Mouse (Mus musculus) forebrain, embryonic 12.5 days (tissue): ENCODE measurements around the gene Eipr1. TPM values are rescaled to one million over a fixed set of nuclear protein-coding genes. Genes with fewer than 3 reads are reported as not detected.
"Not testable (repeated sequence)": the region's sequence is repeated elsewhere in the genome, so short reads cannot be mapped to it uniquely, and the experiment has no call there.

ENCODE experiments used
- ATAC-seq: fragments of 200-750 bp; cut with Nextera tagmentation; 2 replicates; pipeline ENCODE4 v1.8.0; 2017; ENCODE audit warnings: moderate TSS enrichment; ENCODE audit not compliant: low FRiP score
- H3K27ac ChIP-seq: fragments of 300-500 bp; sonication (generic); 2 replicates; pipeline ENCODE4 v1.5.1; 2016; ENCODE audit warnings: mild to moderate bottlenecking
- H3K27me3 ChIP-seq: fragments of 300-500 bp; sonication (generic); 2 replicates; pipeline ENCODE4 v1.6.1; 2016; ENCODE audit warnings: mild to moderate bottlenecking
- H3K36me3 ChIP-seq: fragments of 300-500 bp; sonication (generic); replicated peaks from 2 replicates; pipeline ENCODE4 v1.6.1; 2016; ENCODE audit warnings: mild to moderate bottlenecking
- H3K4me1 ChIP-seq: fragments of 300-500 bp; sonication (generic); 2 replicates; pipeline ENCODE4 v1.6.1; 2016
- H3K4me2 ChIP-seq: fragments of 300-500 bp; sonication (generic); 2 replicates; pipeline ENCODE4 v1.6.1; 2016; ENCODE audit warnings: mild to moderate bottlenecking, moderate library complexity
- H3K4me3 ChIP-seq: fragments of 300-500 bp; sonication (generic); replicated peaks from 2 replicates; pipeline ENCODE4 v1.5.1; 2016; ENCODE audit warnings: mild to moderate bottlenecking
- H3K9ac ChIP-seq: fragments of 300-500 bp; sonication (generic); 2 replicates; pipeline ENCODE4 v1.6.1; 2016; ENCODE audit warnings: mild to moderate bottlenecking
- H3K9me3 ChIP-seq: fragments of 300-500 bp; sonication (generic); 2 replicates; pipeline ENCODE4 v1.6.1; 2016
- WGBS: fragments of 180-500 bp; shearing (Covaris S2); methylation state at CpG from one replicate; pipeline ENCODE4 v1.1.7; 2016; 5-methylcytosine and 5-hydroxymethylcytosine counted together
- polyA plus RNA-seq: library from polyadenylated mRNA; unstranded; fragments of >200 nt; fragmentation: Nextera tagmentation; extraction: Ambion mirVana; gene quantifications from 2 replicates; pipeline ENCODE4 v1.2.1, GENCODE M21; 2016

Eipr1 gene
- polyA plus RNA-seq, 1 experiment from 2014 or later: 45.8 TPM

GRCm38 (mm10) chr12:28733520-28734245 is 17.9 kb upstream of the Eipr1 start:
- not testable (repeated sequence) for H3K4me2 ChIP-seq
- peaks cover 62% of the 10 kb centered on the region for H3K36me3 ChIP-seq

GRCm38 (mm10) chr12:28734271-28734670 is 17.3 kb upstream of the Eipr1 start:
- peaks cover 56% of the 10 kb centered on the region for H3K36me3 ChIP-seq
- H3K4me3 ChIP-seq: no peak overlapping the region
- H3K27me3 ChIP-seq: no peaks in the 10 kb centered on the region
- H3K4me2 ChIP-seq: no peak overlapping the region
- no peak overlapping the region for H3K9ac ChIP-seq
- no peak for ATAC-seq
- H3K27ac ChIP-seq: no peak overlapping the region
- WGBS: 89% methylated on average over 1 of the region's 1 CpGs
- H3K9me3 ChIP-seq: no peaks in the 10 kb centered on the region
- H3K4me1 ChIP-seq: no peaks in the 10 kb centered on the region

More at GRCm38 (mm10) chr12:28733520-28734245, 17.9 kb upstream of the Eipr1 start:
- not testable (repeated sequence) for H3K9ac ChIP-seq, H3K27me3 ChIP-seq, H3K4me3 ChIP-seq, H3K27ac ChIP-seq, H3K9me3 ChIP-seq, H3K4me1 ChIP-seq, ATAC-seq
- WGBS: 96% methylated on average over 6 of the region's 6 CpGs

GRCm38 (mm10) chr12:28735293-28735692 is 16.3 kb upstream of the Eipr1 start:
- WGBS: 83% methylated on average over 3 of the region's 3 CpGs

GRCm38 (mm10) chr12:28743328-28743727 is 8.3 kb upstream of the Eipr1 start:
- Histone ChIP-seq H3K4me2 (no peak overlapping the region), H3K9me3 (no peaks in the 10 kb centered on the region), H3K27me3 (no peaks in the 10 kb centered on the region), H3K4me1 (peaks cover 4% of the 10 kb centered on the region; the same call in 1 of the 2 replicates), H3K9ac (no peak overlapping the region), H3K4me3 (no peak overlapping the region), H3K36me3 (peaks cover 31% of the 10 kb centered on the region), H3K27ac (no peak overlapping the region)
- ATAC-seq: no peak
- 88% methylated on average over 3 of the region's 3 CpGs for WGBS

More at GRCm38 (mm10) chr12:28735293-28735692, 16.3 kb upstream of the Eipr1 start:
- no peak overlapping the region for H3K27ac ChIP-seq
- no peak overlapping the region for H3K9ac ChIP-seq
- no peaks in the 10 kb centered on the region for H3K27me3 ChIP-seq
- no peak overlapping the region for H3K4me2 ChIP-seq
- no peak overlapping the region for H3K4me3 ChIP-seq
- H3K36me3 ChIP-seq: peaks cover 51% of the 10 kb centered on the region
- no peaks in the 10 kb centered on the region for H3K9me3 ChIP-seq
- H3K4me1 ChIP-seq: no peaks in the 10 kb centered on the region
- ATAC-seq: no peak

- peak within 1 kb of the TSS; percentile 80 for H3K4me3 ChIP-seq
- peak within 1 kb of the TSS; percentile 70 for H3K9ac ChIP-seq
- H3K36me3 ChIP-seq: peaks cover 20% of the 10 kb centered on the region
- WGBS: 1% methylated on average over 41 of the region's 41 CpGs
- H3K4me1 ChIP-seq: peaks cover 25% of the 10 kb centered on the region
- H3K4me2 ChIP-seq: peak within 1 kb of the TSS; percentile 96
- peak; percentile 94 for ATAC-seq
- peak within 1 kb of the TSS; percentile 69; the same call in 1 of the 2 replicates for H3K27ac ChIP-seq
- H3K27me3 ChIP-seq: no peaks in the 10 kb centered on the region
- H3K9me3 ChIP-seq: no peaks in the 10 kb centered on the region
These were observed 1.5 kb upstream of the Eipr1 start, which contains the start of gene Trappc12 for GRCm38 (mm10) chr12:28750021-28750633. Trappc12 (minus strand) TSS chr12:28750472.

GRCm38 (mm10) chr12:28750876-28751275 is 727 bp upstream of the Eipr1 start:
- peaks cover 25% of the 10 kb centered on the region for H3K4me1 ChIP-seq
- ATAC-seq: no peak
- no peaks in the 10 kb centered on the region for H3K9me3 ChIP-seq
- 96% methylated on average over 5 of the region's 5 CpGs for WGBS
- H3K4me3 ChIP-seq: peak overlapping the region; percentile 66; the same call in 1 of the 2 replicates
- no peak overlapping the region for H3K27ac ChIP-seq
- no peaks in the 10 kb centered on the region for H3K27me3 ChIP-seq
- H3K4me2 ChIP-seq: peak overlapping the region; percentile 96
- peaks cover 12% of the 10 kb centered on the region for H3K36me3 ChIP-seq
- no peak overlapping the region for H3K9ac ChIP-seq

- Histone ChIP-seq H3K4me3 (no peak overlapping the region), H3K36me3 (no peaks in the 10 kb centered on the region), H3K9me3 (no peaks in the 10 kb centered on the region), H3K27me3 (no peaks in the 10 kb centered on the region), H3K27ac (no peak overlapping the region), H3K4me2 (no peak overlapping the region), H3K4me1 (peaks cover 14% of the 10 kb centered on the region), H3K9ac (no peak overlapping the region)
- 87% methylated on average over 4 of the region's 4 CpGs for WGBS
- ATAC-seq: no peak
These were observed 4.4 kb downstream of the Eipr1 start for GRCm38 (mm10) chr12:28756019-28756418.

- no peaks in the 10 kb centered on the region for H3K27me3 ChIP-seq
- no peak for ATAC-seq
- no peak overlapping the region for H3K4me2 ChIP-seq
- no peak overlapping the region for H3K9ac ChIP-seq
- no peak overlapping the region for H3K4me3 ChIP-seq
- peaks cover 6% of the 10 kb centered on the region for H3K4me1 ChIP-seq
- no peaks in the 10 kb centered on the region for H3K9me3 ChIP-seq
- WGBS: 94% methylated on average over 7 of the region's 7 CpGs
- H3K36me3 ChIP-seq: 0 out of 2 replicates have a peak, but pooled peaks cover 3% of the 10 kb centered on the region
- no peak overlapping the region for H3K27ac ChIP-seq
These were observed 18.4 kb downstream of the Eipr1 start for GRCm38 (mm10) chr12:28769953-28770352.

- H3K27me3 ChIP-seq: no peaks in the 10 kb centered on the region
- no peak overlapping the region for H3K4me3 ChIP-seq
- H3K36me3 ChIP-seq: no peaks in the 10 kb centered on the region
- H3K4me1 ChIP-seq: peaks cover 8% of the 10 kb centered on the region
- no peak overlapping the region for H3K4me2 ChIP-seq
- no peak overlapping the region for H3K9ac ChIP-seq
- ATAC-seq: 0 out of 2 replicates have a peak, but pooled peaks have one; percentile 41
- no peak overlapping the region for H3K27ac ChIP-seq
- 89% methylated on average over 3 of the region's 3 CpGs for WGBS
- no peaks in the 10 kb centered on the region for H3K9me3 ChIP-seq
These were observed 22.2 kb downstream of the Eipr1 start for GRCm38 (mm10) chr12:28773815-28774214.

- Histone ChIP-seq H3K4me1 (peaks cover 8% of the 10 kb centered on the region), H3K4me3 (no peak overlapping the region), H3K27ac (no peak overlapping the region), H3K9ac (no peak overlapping the region), H3K4me2 (no peak overlapping the region), H3K27me3 (no peaks in the 10 kb centered on the region), H3K36me3 (no peaks in the 10 kb centered on the region), H3K9me3 (no peaks in the 10 kb centered on the region)
- no peak for ATAC-seq
- WGBS: 31% methylated on average over 8 of the region's 8 CpGs
These were observed 23.5 kb downstream of the Eipr1 start for GRCm38 (mm10) chr12:28775120-28775519.

- Histone ChIP-seq H3K27me3 (no peaks in the 10 kb centered on the region), H3K9me3 (no peaks in the 10 kb centered on the region), H3K4me3 (no peak overlapping the region), H3K36me3 (no peaks in the 10 kb centered on the region), H3K4me2 (no peak overlapping the region), H3K27ac (no peak overlapping the region), H3K4me1 (peaks cover 8% of the 10 kb centered on the region), H3K9ac (no peak overlapping the region)
- WGBS: 88% methylated on average over 6 of the region's 6 CpGs
- no peak for ATAC-seq
These were observed 24.0 kb downstream of the Eipr1 start for GRCm38 (mm10) chr12:28775627-28776026.

- Histone ChIP-seq H3K27ac (no peak overlapping the region), H3K4me1 (peaks cover 19% of the 10 kb centered on the region), H3K4me3 (no peak overlapping the region)
These were observed 28.6 kb downstream of the Eipr1 start for GRCm38 (mm10) chr12:28780180-28780579.

More at GRCm38 (mm10) chr12:28780180-28780579, 28.6 kb downstream of the Eipr1 start:
- Histone ChIP-seq H3K36me3 (no peaks in the 10 kb centered on the region), H3K27me3 (no peaks in the 10 kb centered on the region), H3K9ac (no peak overlapping the region), H3K4me2 (no peak overlapping the region), H3K9me3 (no peaks in the 10 kb centered on the region)
- ATAC-seq: no peak
- 84% methylated on average over 7 of the region's 7 CpGs for WGBS
